Mouse (Mus musculus) adrenal gland, adult 8-10 months (tissue): ENCODE data around the gene Spata48. TPM values are rescaled to one million over a fixed set of nuclear protein-coding genes. Genes with fewer than 3 reads are reported as not detected.
A peak's percentile ranks its signal among the peaks of the same experiment; 100 is the strongest.

Experiments
- DNase-seq: peaks from one replicate; pipeline ENCODE4 v3.0.0; 2022
- total RNA-seq, 4 experiments: library from RNA; stranded (reverse); gene quantifications; 2 replicates each; pipeline ENCODE4 v1.2.4; 2022

The Spata48 gene
- 1 to 10 TPM in 2 of 4 experiments, under 1 TPM in 2; 0.40 to 1.5 (median 1.1) TPM for total RNA-seq

DNA sequence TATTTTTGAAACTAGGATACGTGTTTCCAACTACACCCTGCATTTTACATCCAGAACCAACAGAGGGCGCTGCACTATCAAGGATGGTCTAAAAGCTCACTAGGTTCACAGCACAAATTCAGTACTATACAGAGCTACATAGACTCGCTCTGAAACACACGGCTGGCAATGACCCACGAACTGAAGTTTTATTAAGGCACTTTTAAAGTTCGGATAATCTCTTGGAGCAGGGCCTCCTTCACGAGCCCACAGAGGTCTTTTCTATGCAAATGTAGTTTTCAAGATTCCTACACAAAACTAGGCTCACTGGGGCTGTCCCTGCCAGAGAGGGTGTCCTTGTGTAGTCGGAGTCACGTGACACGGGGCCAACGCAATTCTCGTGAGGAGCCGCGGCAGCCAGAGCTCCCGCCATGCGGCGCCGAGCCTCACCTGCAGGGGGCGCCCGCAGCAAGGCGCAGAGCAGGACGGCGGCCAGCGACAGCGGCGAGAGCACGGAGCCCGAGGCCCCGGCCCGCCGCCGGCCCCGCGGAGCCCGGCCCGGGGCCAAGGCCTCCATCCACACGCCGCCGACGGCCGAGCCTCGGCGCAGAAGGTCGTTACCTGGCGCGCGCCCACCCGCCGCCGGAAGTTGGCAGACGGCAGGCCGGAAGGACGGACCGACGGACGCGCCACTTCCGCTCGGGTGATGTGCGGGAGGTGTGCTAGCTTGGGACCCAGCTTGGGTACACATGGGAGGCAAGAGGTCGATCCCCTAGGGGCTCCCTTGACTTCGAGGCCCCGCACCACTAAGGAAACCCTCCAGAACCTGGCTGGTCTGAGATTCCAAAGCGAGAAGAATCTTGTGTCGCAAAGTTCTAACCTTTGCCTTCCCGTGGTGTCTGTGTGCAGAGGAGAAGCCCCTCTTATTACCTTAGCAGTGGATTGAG lies at the start of gene Spata48, which contains the start of gene Zpbp:
TSS of gene Spata48 (plus strand) at position 460 of the 926 bp plus-strand sequence.
TSS of gene Zpbp (minus strand) at position 774 of the 926 bp plus-strand sequence.
- DNase-seq: peak; percentile 76

DNA sequence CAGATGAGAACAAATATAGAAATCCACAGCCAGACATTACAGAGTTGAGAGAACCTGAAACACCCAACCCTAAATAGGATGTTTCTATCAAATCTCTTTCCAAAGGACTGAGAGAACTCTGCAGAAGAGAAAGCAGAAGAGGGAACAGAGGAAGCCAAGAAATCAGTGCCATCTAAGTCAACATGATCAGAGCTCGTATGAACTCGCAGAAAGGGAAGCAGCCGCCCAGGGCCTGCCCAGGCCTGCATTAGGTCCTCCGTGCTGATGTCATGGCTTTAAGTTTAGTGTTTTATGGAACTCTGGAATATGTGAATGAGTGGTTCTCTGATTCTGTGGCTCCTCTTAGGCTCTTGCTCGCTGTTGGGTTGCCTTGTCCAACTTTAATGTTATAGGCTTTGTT lies 47.7 kb upstream of the Spata48 start:
- DNase-seq: no peak

DNA sequence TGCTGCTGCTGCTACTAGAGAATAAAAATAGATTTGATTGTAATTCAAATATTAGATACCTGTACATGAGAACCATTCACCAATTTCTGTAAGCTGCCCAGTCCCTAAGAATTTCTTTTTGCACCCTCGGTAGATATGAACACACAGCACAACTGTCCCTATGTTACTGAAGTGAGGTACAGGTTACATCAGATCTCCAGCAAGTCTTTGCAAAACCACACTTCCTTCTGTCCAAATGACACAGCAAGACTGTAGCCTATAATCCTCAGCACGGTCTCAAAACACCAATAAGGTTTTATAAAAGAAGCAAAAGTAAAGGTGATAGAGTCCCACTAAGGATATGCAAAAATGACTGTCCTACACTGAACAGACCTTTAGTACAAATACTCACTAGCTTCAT lies 44.5 kb upstream of the Spata48 start:
- DNase-seq: no peak

DNA sequence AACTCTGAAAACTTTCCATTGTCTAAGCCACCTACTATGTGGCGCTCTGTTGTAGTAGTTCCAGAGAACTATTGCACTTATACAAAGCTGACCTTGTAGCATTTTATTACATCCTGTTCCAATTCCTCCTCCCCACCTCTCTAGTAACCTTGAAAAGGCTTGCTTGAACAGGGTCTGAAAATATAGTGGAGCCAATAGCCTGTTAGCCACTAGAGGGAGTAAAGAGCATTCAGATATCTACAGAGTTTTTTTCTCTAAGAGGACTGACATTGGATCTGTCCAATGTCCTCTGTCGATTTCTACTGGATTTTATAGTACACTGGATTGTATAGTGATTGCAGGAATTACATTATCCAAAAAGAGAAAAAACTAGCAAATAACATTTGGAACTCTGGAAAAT lies 6.9 kb upstream of the Spata48 start:
- DNase-seq: no peak

DNA sequence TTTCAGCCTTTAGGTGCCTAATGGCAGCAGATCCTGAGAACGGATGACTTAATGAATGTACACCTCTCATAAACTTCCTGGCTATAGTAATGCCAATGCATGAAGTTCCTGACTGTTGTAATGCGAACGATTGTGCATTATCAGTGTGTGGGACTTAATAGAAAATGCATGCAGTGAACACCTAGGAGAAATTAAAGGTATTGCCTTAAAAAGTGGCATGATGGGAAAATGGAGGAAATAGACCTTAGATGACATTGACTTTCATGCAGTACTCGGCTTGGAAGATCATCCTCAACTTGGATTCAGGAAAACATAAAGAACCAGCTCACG lies 632 bp downstream of the Spata48 start:
- no peak for DNase-seq

DNA sequence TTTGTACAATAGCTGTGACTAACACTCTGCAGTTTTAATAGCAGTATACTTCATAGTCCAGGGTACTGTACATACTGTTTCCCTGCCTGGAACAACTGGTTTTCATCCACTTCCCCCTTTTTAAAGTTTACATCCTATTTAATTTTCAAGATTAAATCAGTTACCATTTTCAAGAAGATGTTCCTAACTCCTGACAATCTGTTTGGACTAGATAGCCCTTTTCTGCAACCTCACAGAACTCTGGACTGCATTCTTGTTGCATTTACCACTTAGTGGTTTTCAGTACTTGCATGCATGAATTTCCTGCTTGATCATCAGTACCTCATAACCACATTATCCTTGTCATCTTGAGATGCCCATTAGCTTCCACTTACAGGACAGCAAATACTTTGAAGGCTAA lies 7.0 kb downstream of the Spata48 start:
- no peak for DNase-seq

DNA sequence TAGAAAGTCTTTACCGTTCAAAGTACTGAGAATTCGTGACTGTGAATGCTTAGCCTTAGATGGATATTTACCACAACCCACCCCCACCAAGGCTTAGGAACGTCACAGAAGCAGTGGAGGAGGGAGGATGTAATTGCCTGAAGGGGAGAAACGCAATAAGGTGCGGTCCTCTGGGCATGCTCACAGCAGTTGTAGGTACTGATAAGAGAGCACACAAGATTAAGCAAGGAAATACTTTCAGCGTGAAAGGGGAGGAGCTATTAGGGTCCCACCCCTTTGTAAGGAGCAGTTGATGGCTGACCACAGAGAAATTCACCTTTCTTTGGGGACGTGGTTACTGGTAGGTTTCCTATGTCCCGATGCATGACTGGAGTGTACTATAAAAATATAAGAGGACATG lies 22.5 kb downstream of the Spata48 start:
- no peak for DNase-seq

DNA sequence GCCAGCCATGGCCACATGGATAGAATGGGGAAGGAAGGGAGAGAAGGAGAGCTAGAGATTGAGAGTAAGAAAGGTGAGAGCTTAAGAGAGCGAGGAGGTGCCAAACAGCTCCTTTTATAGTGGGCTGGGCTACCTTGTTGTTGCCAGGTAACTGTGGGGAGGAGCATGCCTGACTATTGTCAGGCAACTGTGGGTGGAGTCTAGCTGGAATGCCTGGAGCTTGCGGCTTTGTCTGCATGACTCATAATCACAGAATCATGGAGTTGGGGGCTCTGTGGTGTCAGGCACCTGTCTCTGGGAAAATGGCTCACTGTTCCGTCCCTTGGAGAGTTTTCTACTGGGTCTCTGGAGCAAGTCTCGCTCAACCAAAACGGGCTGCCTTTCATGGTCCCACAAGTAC lies 30.1 kb downstream of the Spata48 start:
- DNase-seq: no peak

DNA sequence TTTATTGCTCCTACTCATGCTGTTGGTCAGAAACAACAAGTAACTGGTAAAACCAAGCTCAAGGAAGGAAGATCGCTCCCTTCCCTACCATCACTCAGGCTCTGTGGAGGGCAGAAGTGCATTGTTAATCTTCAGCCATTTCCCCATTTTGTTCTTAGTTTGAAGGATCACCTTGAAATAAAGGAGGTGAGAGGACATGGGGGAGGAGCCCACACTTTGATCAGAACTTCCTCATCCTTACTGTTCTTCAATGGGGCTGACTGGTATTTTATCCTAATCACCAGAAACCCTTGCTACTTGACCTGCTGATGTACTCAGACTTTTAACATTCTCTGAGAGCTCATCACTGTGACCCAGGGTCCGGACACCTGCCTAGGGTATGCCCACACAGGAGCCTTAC lies 33.8 kb downstream of the Spata48 start:
- DNase-seq: no peak

DNA sequence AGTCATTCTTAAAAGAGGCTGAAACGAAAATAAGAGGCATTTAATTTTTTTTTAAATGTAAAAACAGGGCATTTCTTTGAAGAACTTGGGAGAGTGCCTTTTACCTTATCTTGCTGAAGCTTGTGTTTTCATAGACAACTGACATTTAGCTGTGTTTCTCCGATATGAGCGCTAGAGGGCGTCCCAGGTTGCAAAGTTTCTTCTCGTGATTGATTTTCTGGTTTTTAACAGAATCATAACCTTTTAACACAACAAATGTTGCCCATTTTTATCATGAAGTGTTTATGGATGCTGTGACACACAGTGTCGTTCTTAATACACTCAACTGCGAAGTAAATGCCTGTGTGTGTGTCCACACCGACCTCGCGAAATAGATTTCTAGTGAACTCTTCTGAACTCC lies 38.0 kb downstream of the Spata48 start:
- no peak for DNase-seq

DNA sequence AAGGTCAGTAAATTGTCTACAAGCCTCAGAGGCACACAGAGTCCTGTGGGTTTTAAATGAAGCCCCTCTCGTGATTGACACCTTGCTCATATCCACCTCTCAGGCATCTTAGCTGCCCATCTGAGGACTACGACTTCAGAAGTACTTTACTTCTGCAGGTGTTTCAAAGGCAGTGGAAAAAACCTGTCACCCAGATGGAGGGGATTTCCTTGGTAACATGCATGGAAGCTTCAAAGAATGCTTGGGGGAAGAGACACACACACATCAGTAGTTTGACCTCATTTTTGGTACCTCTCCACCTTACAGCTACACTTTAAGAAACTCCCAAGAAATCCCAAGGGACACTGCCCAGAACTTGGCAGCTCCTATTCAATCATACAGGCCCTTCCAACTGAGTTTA lies 44.3 kb downstream of the Spata48 start:
- DNase-seq: no peak

DNA sequence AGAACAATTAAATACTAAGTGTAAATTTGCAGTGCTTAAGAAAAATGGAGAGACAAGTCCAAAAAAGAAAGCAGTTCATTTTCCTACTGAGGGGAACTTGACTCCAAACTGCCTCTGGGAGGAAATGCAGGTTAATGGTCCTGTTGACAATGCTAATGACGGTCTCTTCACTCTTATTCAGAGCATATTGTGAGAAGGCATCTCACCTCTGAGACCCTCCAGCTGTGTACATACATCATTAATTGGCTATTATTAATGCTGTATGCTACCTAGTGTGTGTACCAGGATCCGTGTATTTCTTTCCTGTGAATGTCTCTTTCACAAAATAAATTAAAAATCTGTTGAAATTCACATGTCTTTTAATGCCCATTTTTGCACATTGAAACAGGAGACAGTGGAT lies 47.5 kb downstream of the Spata48 start:
- no peak for DNase-seq

DNA sequence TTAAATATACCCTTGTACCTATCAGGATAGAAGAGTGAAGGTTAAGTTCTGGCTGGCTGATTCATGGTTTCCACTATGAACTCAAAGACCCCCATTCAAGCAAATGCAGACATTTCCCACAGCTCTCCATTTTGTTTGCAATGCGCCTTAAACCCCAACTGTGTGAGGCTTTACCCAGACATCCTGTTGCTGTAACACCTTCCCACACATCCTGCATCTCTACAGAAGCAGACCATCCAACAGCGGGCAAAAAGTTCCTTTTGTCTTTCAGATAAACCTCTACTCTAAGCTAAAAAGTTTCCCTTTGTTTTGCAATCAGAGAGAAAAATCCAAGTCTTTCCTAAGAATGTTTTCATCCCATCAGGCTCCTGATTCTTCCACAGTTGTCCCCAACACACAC lies 50.2 kb downstream of the Spata48 start:
- no peak for DNase-seq

DNA sequence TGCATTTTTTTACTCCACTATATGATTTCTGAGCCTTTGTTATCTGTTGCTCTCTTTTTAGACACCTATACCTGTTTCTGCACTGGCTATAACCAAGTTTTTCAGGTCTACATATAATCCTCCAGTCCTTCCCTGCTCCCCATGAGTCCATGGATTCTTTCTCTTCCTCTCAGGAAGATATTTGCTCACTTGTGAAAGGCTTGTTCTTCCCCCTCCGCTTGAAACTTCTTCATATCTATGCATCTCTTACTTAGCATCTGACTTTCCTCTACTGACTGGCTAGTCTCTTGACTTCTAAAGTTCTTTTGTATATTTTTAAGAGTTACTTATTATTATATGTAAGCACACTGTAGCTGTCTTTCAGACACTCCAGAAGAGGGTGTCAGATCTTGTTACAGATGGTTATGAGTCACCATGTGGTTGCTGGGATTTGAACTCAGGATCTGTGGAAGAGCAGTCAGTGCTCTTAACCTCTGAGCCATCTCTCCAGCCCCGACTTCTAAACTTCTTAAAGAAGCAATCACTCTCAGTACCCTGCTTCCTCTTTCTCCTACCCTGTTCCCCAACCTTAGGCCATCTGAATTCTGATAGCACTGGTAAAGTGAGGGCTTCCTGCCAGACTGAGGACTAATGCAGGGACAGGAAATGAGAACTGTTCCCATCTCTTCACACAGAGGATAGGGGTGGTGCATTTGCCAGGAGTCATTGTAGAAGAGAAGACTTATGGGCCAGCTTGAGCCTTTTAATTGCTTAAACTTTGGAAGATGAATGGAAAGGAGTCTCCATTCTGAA lies 51.3 kb downstream of the Spata48 start:
- DNase-seq: no peak

DNA sequence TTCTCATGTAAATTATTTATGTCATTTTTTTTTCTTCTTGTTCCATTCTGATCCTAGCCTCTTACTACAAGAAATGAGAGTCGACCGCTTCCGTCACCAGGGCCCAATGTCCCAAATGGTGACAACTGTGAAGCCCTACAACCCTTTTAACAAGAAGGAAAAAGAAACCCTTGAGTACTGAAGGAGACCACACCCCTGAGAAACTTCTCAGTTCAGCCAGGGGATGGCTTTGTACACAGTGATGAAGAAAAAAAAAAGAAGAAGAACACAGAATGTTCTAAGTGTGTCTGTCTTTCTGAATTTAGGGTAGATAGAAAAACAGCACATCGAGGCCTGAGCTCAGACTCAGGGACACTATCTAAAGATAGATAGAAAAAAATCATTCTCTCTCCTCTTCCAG lies 53.0 kb downstream of the Spata48 start:
- DNase-seq: no peak

DNA sequence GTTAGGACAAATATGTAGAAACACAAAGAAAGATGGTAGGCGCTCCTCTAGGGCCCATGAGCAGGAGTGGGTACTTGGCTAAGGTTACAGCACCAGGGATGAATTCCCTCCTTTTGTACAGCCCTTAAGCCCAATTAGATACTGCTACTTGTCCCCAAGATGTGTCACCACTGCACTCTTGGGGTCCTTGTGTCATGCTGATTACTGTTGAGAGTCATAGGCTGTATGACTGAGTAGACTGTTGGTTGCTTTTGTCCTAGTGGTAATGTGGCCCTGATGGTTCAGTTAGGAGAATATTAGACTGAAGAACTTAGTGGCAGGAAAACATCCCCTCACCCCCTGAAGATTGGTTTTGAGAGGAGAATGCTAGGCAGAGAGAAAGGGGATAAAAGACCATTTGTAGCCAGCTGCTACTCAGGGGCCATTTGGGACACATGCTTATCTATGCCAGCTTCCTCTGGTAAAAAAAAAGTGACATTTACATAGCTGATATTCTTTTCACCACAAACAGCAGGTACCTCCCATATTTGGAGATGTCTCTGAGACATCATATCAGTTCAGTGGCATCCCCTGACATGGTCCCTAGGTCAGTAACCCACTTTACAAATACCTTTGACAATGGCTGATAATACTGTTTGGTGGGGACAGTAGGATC lies 56.0 kb downstream of the Spata48 start:
- no peak for DNase-seq

DNA sequence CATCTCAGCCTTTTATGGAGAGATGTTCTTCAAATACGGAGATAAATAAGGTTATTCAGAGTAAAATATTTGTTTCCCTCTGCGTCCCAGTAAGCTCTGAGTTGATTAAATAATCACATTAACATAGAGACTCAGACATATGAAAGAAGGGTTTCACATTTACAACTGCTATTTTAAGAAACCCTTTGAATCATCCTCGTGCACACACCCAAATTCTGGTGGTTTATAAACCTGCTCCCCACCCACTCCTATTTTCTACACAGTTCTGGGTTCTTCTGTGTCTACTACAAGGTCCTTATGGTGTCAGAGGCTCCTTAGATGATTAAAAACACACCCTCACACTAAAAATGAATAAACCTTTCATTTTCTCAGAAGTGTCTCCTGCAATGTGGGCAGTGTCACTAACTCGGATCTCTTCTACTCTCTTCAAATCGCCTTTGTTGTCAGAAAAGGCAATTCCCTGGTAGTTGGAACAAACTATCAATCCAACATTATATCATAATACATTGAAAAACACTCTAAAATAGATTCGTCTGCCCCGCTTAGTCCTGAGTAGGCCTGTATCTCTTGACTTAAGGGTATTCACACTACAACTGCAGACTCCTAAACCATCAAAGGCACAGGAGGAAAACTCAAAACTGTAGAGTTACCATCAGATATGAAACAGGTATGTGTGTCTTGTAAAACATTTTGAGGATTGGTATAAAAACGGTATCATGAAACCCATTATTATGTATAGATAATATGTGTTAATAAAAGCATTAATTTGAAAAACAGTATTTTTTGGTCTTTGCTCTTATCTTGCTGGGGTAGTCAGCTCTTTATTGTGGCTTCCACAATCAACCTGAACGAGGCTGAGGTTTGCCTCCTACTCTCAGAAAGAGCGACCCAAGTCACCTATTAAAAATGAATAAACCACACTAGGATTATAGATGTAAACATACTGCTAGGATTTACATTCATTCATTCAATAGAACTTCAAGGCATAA lies 57.7 kb downstream of the Spata48 start:
- no peak for DNase-seq

DNA sequence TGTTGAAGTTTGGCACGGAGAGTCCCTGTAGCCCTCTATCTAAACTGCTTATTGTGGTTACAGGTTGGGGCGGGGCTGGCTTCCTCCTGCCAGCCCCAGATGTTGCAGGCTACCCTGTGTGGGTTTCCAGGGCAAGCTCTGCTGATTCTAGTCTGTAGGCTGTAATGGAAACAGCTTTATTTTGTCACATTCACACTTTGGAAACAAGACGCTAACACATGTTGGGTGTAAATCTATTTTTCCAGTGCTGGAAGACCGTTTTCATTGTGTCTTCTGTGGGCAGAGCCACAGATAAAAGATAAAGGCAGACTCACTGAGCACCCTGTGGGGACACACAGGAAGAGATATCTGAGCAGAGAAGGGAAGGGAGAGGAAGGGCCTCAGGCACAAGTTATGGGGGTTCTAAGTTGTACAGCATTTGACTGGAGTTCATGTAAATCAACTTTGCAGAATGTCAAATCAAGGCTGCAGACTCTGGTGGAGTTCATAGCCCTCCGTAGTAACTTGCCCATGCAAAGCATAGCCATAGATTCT lies 60.1 kb downstream of the Spata48 start:
- DNase-seq: no peak

DNA sequence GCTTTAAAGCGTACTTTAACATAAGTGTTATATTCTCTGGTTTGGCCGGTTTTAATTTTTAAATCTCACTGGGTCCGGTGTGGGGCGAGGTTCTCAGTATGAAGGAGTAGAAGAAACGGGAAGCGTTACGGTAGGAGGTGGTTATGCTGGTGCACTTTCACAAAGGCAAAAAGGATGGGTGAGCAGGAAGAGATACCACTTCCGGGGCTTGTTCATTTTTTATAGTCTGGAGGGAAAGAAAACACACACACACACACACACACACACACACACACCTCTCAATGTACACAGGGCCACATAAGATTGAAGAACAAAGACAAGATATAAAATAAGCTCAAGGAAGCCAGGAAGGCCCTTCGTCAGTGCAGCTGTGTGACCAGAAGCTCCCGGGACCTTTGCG lies 66.9 kb downstream of the Spata48 start:
- no peak for DNase-seq

DNA sequence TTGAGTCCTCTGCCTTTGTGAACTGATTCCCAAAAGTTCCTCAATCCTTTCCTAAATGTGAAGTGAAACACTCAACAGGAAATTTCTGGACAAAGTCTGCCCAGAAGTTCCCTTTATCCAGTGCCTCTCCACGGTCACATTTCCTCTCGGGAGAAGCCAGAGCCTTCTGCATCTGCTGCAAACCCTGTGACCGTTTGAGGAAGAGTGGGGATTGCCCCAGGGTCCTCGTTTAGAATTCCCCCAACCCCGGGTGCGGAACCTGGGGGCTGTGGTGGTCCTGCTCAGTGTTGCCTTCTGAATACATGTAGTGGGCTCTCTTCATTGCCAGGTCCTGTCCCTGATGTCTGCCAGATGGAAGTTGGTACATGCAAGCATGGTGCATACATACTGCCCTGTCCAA lies 67.3 kb downstream of the Spata48 start:
- no peak for DNase-seq

DNA sequence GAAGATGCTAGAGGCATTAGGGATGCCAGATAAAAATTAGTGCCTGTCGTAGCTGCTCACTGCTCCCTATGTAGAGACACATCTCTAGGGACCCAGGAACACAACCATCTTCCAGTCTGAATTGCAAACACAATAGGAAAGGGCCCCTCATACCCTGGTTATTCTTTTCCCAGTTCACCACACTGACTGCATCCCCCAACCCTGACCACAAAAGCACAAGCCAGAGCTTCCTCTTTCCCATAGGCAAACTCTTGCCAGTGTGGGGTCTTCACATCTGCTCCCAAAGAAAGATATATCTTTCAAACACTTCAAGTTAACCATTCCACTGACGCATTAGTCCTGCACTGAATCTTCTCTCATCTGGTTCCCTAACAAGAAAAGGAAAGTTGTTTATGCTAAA lies 68.2 kb downstream of the Spata48 start:
- DNase-seq: no peak

DNA sequence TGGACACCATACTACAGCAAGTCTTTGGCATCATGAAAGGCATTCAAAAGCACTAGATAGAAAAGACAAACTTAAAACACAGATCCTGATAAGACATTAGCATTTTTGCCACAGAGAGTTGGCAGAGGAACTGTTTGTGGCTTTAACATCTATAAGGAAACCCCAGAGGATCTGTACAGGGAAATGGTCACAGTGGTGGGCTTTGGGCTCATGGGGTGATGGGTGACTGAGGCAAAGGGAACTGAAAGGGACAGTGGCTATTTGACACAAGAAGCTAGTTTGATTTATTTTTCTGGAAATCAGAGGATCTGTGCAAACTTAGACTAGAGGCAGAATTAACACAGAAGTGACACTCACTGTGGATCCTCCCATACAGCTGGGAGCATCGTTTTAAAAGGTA lies 74.4 kb downstream of the Spata48 start:
- no peak for DNase-seq
